Mouse (Mus musculus) c-Kit-positive CD71-positive TER-119-negative erythroid progenitor cells, embryonic 14.5 days (primary cell): Measurements from ENCODE around the gene Hspb6.

Experiments used
- DNase-seq: peaks from one replicate; pipeline ENCODE4 v3.0.0-alpha.2; 2013; ENCODE audit warnings: low read depth

Gene Hspb6

GRCm38 (mm10) chr7:30586455-30587020 is 34.6 kb downstream of the Hspb6 start:
- no peak for DNase-seq

DNA sequence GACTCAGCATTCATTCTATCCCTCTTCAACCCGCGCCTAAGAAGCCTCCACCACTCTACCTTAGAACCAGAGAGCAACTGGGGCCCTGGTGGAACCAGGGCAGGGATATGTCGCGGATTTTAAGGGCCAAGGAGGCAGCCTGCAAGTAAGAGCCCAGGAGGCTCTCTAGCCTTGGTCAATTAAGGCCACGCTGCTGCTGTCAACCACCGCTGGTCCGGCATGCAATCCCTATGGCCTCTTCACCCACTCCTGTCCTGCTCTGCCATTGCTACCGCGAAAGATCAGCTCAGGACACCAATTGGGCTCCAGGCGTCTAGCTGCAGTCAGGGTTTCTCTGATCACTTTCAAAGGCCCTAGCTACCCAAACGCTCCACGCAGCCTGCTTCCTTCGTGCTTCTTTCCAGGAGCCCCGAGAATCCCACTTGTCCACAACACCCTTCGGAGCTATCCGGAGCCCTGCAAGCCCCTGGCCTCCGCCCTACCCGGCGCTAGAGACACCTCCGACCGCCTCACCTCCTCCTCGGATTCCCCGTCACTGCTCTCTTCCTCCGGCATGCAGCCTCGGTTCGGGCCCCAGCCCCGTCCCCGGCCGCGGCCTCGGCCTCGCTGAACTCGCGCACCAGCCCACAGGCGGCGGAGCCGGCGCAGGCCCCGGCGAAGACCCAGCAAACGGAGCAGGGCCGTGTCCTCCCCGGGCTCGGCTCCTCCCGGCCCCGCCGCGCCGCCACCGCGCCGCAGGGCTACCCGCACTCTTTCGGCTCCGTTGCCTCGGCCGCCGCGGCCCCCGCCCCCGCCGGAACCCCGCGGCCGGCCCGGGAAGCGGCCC is 36.1 kb downstream of the Hspb6 start:
- DNase-seq, result peak; percentile 23

DNA sequence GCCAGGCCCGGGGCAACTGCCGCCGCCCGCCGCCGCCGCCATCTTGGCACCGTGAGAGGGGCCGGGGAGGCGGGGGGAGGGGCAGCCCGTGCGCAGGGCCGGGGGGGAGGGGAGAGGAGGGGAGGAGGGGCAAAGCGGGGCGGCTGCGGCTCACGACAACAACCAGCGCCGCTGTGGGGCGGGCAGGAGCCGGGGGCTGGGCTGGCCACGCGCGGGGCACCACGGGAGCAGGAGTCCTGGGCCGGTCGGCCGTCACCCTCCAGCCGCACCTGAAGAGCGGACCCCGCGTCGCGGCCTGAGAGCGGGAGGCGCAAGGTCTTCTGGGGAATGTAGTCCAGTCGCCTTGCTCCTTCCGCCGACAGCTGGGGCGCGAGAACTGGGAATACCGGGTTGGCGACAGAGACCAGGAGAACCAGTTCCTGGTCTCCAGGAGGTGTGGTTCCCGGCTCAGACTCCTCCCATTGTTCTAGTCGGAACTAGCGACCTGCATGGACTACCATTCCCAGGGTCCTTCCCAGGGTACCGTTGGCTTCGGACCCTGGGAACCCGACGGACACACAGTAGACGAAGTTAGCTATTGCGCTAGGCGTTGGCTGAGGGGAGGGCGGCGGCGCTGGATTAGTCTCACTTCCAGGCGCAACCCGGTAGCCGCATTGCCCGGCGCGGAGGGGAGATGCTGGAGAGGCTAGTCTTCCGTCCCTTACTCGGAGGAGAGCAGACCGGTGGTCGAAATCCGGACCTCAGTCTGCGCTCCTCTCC is 36.9 kb downstream of the Hspb6 start, which contains the start of gene Kmt2b:
Kmt2b (minus strand) TSS at position 51 of the 759 bp plus-strand sequence.
- DNase-seq, result peak; percentile 90

GRCm38 (mm10) chr7:30589435-30590301 is 37.7 kb downstream of the Hspb6 start:
- DNase-seq, result peak; percentile 71

DNA sequence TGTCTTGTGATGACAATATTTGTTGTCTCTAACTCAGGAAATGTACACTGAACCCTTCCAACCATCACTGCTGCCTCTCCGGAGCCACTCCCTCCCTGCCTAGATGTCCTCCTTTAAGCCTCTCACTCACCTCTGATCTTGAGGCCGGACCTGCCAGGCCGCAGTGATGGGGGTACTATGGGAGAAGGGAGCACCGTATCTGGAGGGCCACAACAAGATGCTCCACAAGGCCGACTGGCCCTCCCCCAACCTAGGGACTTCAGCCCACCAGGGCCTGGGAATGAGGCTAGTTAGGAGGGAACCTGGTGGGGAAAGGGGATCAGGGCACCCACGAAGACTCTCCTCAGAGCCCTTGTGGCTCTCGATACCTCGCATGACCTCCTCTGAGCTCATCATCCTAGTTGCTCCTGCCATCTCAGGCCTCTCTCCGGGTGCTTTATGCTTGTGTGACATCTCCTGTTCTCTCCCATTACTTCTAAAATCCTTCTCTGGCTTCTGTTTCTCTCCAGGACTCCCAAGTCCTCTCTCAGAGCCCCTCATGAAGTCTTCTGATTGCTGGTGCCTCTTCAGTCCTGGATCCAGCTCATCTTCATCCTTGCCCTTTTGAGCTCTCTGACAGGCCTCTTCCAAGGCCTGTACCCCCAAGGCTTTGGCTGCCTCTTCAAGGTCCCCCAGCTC is 39.1 kb downstream of the Hspb6 start:
- no peak for DNase-seq

GRCm38 (mm10) chr7:30591605-30591951 is 39.6 kb downstream of the Hspb6 start:
- no peak for DNase-seq

DNA sequence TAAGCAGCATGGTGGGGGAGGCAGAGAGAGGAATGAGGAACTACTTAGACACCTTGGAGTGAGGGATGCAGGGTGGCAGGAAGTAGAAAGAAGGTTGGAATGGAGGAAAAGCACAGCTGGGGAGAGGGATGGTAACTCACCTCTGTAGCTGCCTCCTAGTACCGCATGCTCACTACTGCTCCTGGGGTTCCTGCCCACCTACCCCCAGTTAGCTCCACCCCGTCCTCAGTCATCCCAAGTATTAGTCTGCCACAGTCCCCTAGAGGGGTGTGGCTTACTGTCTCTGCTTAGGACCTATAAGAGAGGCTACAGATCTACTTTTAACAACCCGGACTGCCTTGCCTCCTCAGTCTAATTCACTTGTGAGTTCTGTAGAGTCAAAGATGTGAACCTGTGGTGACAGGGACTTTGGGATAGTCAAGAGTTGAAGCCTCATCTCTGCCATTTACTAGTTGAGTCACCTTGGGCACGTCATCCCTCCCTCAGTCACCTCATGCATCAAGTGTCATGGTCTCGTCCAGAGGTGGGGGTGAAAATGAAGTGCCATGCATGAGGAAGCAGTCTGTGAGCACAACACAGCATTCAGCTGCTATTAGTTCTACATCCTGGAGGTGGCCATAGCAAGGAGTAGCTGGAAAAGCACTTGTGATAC is 40.9 kb downstream of the Hspb6 start:
- DNase-seq, result peak; percentile 21

DNA sequence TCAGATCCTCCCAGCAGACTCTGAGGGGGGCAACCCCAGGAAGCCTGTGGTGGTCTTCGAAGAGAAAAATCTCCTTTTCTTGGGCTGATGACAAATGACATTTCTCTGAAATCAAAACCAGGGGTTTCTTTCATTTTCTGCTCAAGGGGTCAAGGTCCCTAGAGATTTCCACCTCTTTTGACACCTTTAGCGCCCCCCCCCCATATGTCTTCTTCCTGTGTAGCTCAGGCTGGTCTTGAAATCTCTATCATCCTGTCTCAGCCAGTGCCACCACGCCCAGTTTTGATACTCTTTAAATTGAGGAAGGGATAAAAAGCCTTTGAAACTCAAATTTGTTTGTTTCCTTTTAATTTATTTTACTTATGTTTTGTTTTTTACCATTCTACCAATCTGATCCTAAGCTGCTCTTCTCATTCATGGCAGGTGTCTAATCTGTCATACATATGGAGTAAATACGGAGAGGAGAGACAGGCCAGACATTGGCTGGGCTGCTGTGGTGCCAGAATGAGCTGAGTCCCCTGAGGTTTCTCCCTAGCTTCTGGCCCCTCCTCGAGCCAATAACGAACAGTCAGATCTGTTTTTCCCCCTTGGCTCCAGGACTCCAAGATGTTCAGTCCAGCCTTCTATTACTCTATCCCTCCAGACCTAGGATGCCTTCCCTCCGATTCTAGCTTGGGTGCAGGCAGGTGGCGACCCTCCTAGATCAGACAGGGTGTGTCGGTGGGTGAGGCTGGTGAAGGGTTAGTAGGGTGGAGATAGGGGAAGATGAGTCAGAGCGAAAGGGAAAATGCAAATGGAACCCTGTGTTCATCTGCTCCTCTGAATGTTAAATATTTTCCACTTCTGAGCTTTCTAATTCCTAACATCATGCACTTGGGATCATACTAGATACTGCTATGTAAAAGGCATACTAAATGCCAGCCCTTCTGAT is 41.9 kb downstream of the Hspb6 start:
- no peak for DNase-seq

DNA sequence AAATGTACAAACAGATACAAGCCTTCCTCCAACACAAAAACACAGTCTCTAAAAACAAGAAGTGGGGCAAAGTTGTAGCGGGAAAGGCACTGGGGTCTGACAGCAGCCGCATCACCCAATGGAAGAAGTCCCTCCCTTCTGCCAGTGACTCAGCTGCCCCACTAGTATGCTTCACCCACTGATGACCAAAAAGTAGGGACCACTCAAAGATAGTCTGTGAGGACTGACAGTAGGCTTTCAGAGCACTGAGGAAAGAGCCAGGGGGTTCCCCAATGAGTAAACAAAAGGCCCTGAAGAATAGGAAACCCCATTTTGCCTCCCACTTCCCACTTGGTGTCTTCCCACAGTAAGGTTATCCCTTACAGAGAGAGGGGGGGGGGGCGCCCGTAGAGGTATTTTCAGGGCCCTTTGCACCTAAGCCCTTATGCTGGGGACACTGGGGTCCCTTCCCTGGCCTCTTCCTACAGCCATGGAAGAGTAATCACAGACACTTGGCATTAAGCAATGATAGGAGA is 42.6 kb downstream of the Hspb6 start:
- DNase-seq, result no peak

DNA sequence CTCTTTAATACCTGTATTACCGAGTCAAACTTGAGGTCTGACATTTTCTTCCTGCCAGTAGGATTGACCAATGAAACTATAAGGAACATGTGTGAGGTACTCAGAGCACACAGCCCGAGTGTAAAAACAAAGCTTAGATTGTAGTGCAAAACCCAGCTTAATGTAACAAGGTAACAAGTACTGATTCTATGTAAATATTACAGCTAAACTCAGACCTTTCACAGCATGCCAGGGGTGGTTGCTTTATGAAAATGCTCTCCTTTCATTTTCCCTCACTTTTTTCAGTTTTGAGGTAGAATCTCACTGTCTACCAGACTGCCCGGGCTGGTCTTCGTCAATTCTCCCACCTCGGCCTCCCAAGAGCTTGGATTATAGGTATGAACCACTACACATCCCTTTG is 44.1 kb downstream of the Hspb6 start:
- DNase-seq, result no peak

GRCm38 (mm10) chr7:30596811-30597210 is 44.8 kb downstream of the Hspb6 start:
- no peak for DNase-seq

- no peak for DNase-seq
Observed at GRCm38 (mm10) chr7:30598786-30599185, 46.8 kb downstream of the Hspb6 start, which contains the start of gene Zbtb32. Gene Zbtb32 (minus strand): TSS chr7:30598909.

- peak; percentile 83 for DNase-seq
Observed at GRCm38 (mm10) chr7:30599933-30600353, 48.0 kb downstream of the Hspb6 start.

DNA sequence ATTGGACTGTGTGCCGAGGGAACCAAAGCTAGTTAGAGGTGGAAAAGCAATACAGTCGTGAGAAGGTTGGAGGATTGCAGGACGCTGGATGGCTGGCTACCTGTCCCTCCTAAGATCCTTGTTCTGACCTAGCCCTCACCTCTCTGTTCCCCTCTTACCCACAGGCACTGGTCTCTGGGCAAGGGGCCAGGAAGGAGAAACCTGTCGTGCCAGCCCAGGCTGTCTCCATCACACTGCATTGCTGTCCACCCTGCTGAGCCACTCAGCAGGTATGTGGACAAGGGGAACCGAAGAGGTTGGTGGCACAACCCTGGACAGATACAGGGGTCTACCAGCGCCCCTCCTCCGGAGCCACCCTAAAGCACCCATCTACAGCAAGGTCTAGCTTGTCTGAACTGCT is 48.7 kb downstream of the Hspb6 start:
- DNase-seq, result no peak

DNA sequence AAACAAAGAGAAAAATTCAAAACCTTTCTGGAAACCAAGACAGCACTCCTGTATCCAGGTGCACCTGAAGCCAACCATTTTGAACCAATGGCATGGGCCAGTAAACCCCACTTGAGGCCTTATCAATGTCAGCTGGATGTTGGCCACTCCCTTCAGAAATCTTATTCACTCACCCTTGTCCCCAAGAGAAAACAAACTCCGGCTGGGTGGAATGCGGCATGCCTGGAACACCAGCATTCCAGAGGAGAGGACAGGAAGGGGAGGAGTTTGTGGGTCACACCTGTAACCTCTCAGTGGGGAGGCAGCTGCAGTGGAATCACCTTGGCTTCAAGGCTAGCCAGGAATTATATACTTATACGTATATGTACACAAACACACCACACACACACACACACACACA is 50.6 kb downstream of the Hspb6 start:
- no peak for DNase-seq

GRCm38 (mm10) chr7:30604424-30604823 is 52.4 kb downstream of the Hspb6 start:
- no peak for DNase-seq

- no peak for DNase-seq
Observed at GRCm38 (mm10) chr7:30604944-30605343, 53.0 kb downstream of the Hspb6 start.
